18 mouse cellular contexts compared by ENCODE assay signal in genomic region chr11:8716858-8717257, GRCm38 (mm10). TPM values are rescaled to one million over a fixed set of nuclear protein-coding genes. Genes with fewer than 3 reads are reported as not detected.
A peak's percentile ranks its signal among the peaks of the same experiment; 100 is the strongest.
DNase-seq lines count a peak whose midpoint lies in the region; ATAC-seq and TF ChIP-seq lines count a peak whose summit lies in the region.
"Had no signal": no experiment of that assay in that cellular context is flagged by ENCODE, and none has a peak within 500 bp of the region (broad histone marks: within the 10 kb centered on the region; RNA-seq: fewer than 3 reads in every experiment).

No protein-coding gene starts in this region.

- no peak for TF ChIP-seq CTCF in forebrain, postnatal 0 days (IDR thresholded peaks at IDR 0.05; ENCODE audit: low read depth)

- H3K9me3 ChIP-seq in forebrain, postnatal 0 days (ENCODE audit: low read length) = no peaks in the 10 kb centered on the region
- no peaks in the 10 kb centered on the region for H3K9me3 ChIP-seq in forebrain, embryonic 15.5 days
- no peaks in the 10 kb centered on the region for H3K9me3 ChIP-seq in heart, embryonic 15.5 days (replicated peaks)
- H3K9me3 ChIP-seq in neural tube, embryonic 15.5 days (replicated peaks) = no peaks in the 10 kb centered on the region
- no peaks in the 10 kb centered on the region for H3K9me3 ChIP-seq in stomach, embryonic 16.5 days (replicated peaks; ENCODE audit: control insufficient read depth, low read length)
- H3K9me3 ChIP-seq: forebrain, embryonic 12.5 days; midbrain, embryonic 13.5 days had no signal

- H3K4me1 ChIP-seq in forebrain, postnatal 0 days (ENCODE audit: insufficient read depth) = no peaks in the 10 kb centered on the region
- no peaks in the 10 kb centered on the region for H3K4me1 ChIP-seq in forebrain, embryonic 15.5 days
- peaks cover 10% of the 10 kb centered on the region; the same call in 1 of the 2 replicates for H3K4me1 ChIP-seq in heart, embryonic 15.5 days (replicated peaks)
- H3K4me1 ChIP-seq in neural tube, embryonic 15.5 days = 0 out of 2 replicates have a peak, but pooled peaks cover 3% of the 10 kb centered on the region
- peaks cover 4% of the 10 kb centered on the region; the same call in 1 of the 2 replicates for H3K4me1 ChIP-seq in stomach, embryonic 16.5 days (ENCODE audit: control insufficient read depth, insufficient read depth, low read length)
- H3K4me1 ChIP-seq: forebrain, embryonic 12.5 days; midbrain, embryonic 13.5 days had no signal

- no peak overlapping the region for H3K9ac ChIP-seq in forebrain, postnatal 0 days
- H3K9ac ChIP-seq in forebrain, embryonic 15.5 days (replicated peaks) = no peak overlapping the region
- no peak overlapping the region for H3K9ac ChIP-seq in heart, embryonic 15.5 days
- H3K9ac ChIP-seq in neural tube, embryonic 15.5 days (replicated peaks) = no peak overlapping the region
- no peak overlapping the region for H3K9ac ChIP-seq in stomach, embryonic 16.5 days (ENCODE audit: low read length)
- H3K9ac ChIP-seq: forebrain, embryonic 12.5 days; lung, embryonic 14.5 days; midbrain, embryonic 13.5 days had no signal

- H3K4me2 ChIP-seq in forebrain, postnatal 0 days (ENCODE audit: low read depth) = no peak overlapping the region
- no peak overlapping the region for H3K4me2 ChIP-seq in forebrain, embryonic 15.5 days (replicated peaks)
- no peak overlapping the region for H3K4me2 ChIP-seq in heart, embryonic 15.5 days
- no peak overlapping the region for H3K4me2 ChIP-seq in neural tube, embryonic 15.5 days
- no peak overlapping the region for H3K4me2 ChIP-seq in stomach, embryonic 16.5 days (ENCODE audit: low read depth, low read length)
- H3K4me2 ChIP-seq: forebrain, embryonic 12.5 days; lung, embryonic 14.5 days; midbrain, embryonic 13.5 days had no signal

- peak; percentile 23 for ATAC-seq in forebrain, postnatal 0 days
- ATAC-seq in forebrain, embryonic 15.5 days (replicated peaks) = no peak
- ATAC-seq in heart, embryonic 15.5 days (replicated peaks; ENCODE audit: insufficient number of reproducible peaks, insufficient read depth, low FRiP score, low read depth) = no peak
- ATAC-seq in neural tube, embryonic 15.5 days (ENCODE audit: low FRiP score) = no peak
- 0 out of 2 replicates have a peak, but pooled peaks have one; percentile 12 for ATAC-seq in stomach, embryonic 16.5 days (ENCODE audit: insufficient read depth, low FRiP score)
- ATAC-seq: hindbrain, embryonic 16.5 days; midbrain, embryonic 13.5 days had no signal

- DNase-seq in forebrain, postnatal 0 days = no peak
- DNase-seq in heart, postnatal 4 days = no peak
- DNase-seq in neural tube, embryonic 10.5 days (ENCODE audit: extremely low spot score, low spot score) = peak; percentile 12
- DNase-seq in ovary, postnatal 10 days (ENCODE audit: low spot score) = no peak
- DNase-seq: cerebellum, adult 9-10 months; kidney, adult 8-10 months; lung, embryonic 14.5 days; right cerebral cortex, adult 18-20 months; thymus, postnatal 36 days had no signal

- no peak overlapping the region for H3K4me3 ChIP-seq in forebrain, postnatal 0 days (ENCODE audit: low read depth, low read length)
- no peak overlapping the region for H3K4me3 ChIP-seq in forebrain, embryonic 15.5 days
- no peak overlapping the region for H3K4me3 ChIP-seq in heart, embryonic 15.5 days
- no peak overlapping the region for H3K4me3 ChIP-seq in neural tube, embryonic 15.5 days (replicated peaks)
- no peak overlapping the region for H3K4me3 ChIP-seq in stomach, embryonic 16.5 days (replicated peaks; ENCODE audit: low read length)
- H3K4me3 ChIP-seq: forebrain, embryonic 12.5 days; layer of hippocampus, adult 2 months; midbrain, embryonic 13.5 days had no signal

- no peaks in the 10 kb centered on the region for H3K27me3 ChIP-seq in forebrain, postnatal 0 days (ENCODE audit: insufficient read depth, low read length)
- no peaks in the 10 kb centered on the region for H3K27me3 ChIP-seq in forebrain, embryonic 15.5 days
- H3K27me3 ChIP-seq in heart, embryonic 15.5 days = no peaks in the 10 kb centered on the region
- no peaks in the 10 kb centered on the region for H3K27me3 ChIP-seq in neural tube, embryonic 15.5 days (replicated peaks)
- H3K27me3 ChIP-seq in stomach, embryonic 16.5 days (ENCODE audit: control insufficient read depth, insufficient read depth, low read length) = no peaks in the 10 kb centered on the region
- H3K27me3 ChIP-seq: forebrain, embryonic 12.5 days; midbrain, embryonic 13.5 days had no signal

- WGBS in forebrain, postnatal 0 days = 88% methylated on average over 5 of the region's 5 CpGs
- whole genome bisulfite sequencing in forebrain, embryonic 15.5 days = 81% methylated on average over 5 of the region's 5 CpGs
- 18% methylated on average over 5 of the region's 5 CpGs for WGBS in heart, embryonic 15.5 days
- WGBS in neural tube, embryonic 15.5 days = 86% methylated on average over 5 of the region's 5 CpGs
- 35% methylated on average over 5 of the region's 5 CpGs for WGBS in stomach, embryonic 16.5 days

- H3K27ac ChIP-seq in forebrain, postnatal 0 days (ENCODE audit: low read depth, low read length) = no peak overlapping the region
- H3K27ac ChIP-seq in forebrain, embryonic 15.5 days (replicated peaks) = no peak overlapping the region
- H3K27ac ChIP-seq in heart, embryonic 15.5 days = peak overlapping the region; percentile 10; the same call in 1 of the 2 replicates
- no peak overlapping the region for H3K27ac ChIP-seq in neural tube, embryonic 15.5 days (replicated peaks)
- peak overlapping the region; percentile 51; the same call in 1 of the 2 replicates for H3K27ac ChIP-seq in stomach, embryonic 16.5 days (ENCODE audit: low read length)
- H3K27ac ChIP-seq: forebrain, embryonic 12.5 days; layer of hippocampus, adult 2 months; macrophage; midbrain, embryonic 13.5 days had no signal

- H3K36me3 ChIP-seq in forebrain, postnatal 0 days (ENCODE audit: insufficient read depth) = no peaks in the 10 kb centered on the region
- H3K36me3 ChIP-seq in forebrain, embryonic 15.5 days = no peaks in the 10 kb centered on the region
- no peaks in the 10 kb centered on the region for H3K36me3 ChIP-seq in heart, embryonic 15.5 days
- H3K36me3 ChIP-seq in neural tube, embryonic 15.5 days = no peaks in the 10 kb centered on the region
- no peaks in the 10 kb centered on the region for H3K36me3 ChIP-seq in stomach, embryonic 16.5 days (ENCODE audit: control insufficient read depth, insufficient read depth, low read length)
- H3K36me3 ChIP-seq: forebrain, embryonic 12.5 days; midbrain, embryonic 13.5 days had no signal

RNA-seq across cellular contexts. Expression of gene Tns3, which starts 52.5 kb away (rescaled TPM):
- 16.3 and 26.5 TPM in 2 replicates for total RNA-seq in forebrain, postnatal 0 days (2014; rRNA removed)
- 3.1 and 6.2 TPM in 2 replicates for polyA plus RNA-seq in forebrain, postnatal 0 days (2015; fragmentation: Nextera tagmentation; extraction: Ambion mirVana)
- 6.9 and 8.0 TPM in 2 replicates for polyA plus RNA-seq in forebrain, embryonic 15.5 days (2015; fragmentation: Nextera tagmentation; extraction: Ambion mirVana)
- 16.4 and 22.9 TPM in 2 replicates for polyA plus RNA-seq in heart, embryonic 15.5 days (2015; fragmentation: Nextera tagmentation; extraction: Ambion mirVana)
- 10 to 100 TPM; 32.5 to 37.1 TPM for total RNA-seq in heart, postnatal 4 days (2021)
- polyA plus RNA-seq in neural tube, embryonic 15.5 days (2015; fragmentation: Nextera tagmentation; extraction: Ambion mirVana) = 7.6 and 11.1 TPM in 2 replicates
- 28.0 and 30.4 TPM in 2 replicates for polyA plus RNA-seq in stomach, embryonic 16.5 days (2015; fragmentation: Nextera tagmentation; extraction: Ambion mirVana)

Comparison
In these comparisons a context has a peak if more than half of its experiments do, and no peak if none do; other contexts are left out.
1. ATAC-seq: peak in forebrain, postnatal 0 days (single experiment) and stomach, embryonic 16.5 days (single experiment); none in forebrain, embryonic 15.5 days (single experiment), heart, embryonic 15.5 days (single experiment) and neural tube, embryonic 15.5 days (single experiment).
2. H3K27ac ChIP-seq: peak in heart, embryonic 15.5 days (single experiment) and stomach, embryonic 16.5 days (single experiment); none in forebrain, postnatal 0 days (single experiment), forebrain, embryonic 15.5 days (single experiment) and neural tube, embryonic 15.5 days (single experiment).